Mouse (Mus musculus) testis, adult 2 months (tissue): ENCODE results near the gene Kcna2. TPM values are rescaled to one million over a fixed set of nuclear protein-coding genes. Genes with fewer than 3 reads are reported as not detected.

Experiments
- H3K27ac ChIP-seq: fragments of 200-500 bp; 2 replicates; pipeline ENCODE4 v1.5.1; 2012; ENCODE audit warnings: low read depth, low read length; ENCODE audit not compliant: control insufficient read depth, insufficient read depth
- H3K27me3 ChIP-seq: fragments of 200-500 bp; 2 replicates; pipeline ENCODE4 v1.6.1; 2012; ENCODE audit warnings: mild to moderate bottlenecking, low read length, moderate library complexity; ENCODE audit not compliant: control insufficient read depth, insufficient read depth
- H3K36me3 ChIP-seq: fragments of 200-500 bp; 2 replicates; pipeline ENCODE4 v1.6.1; 2012; ENCODE audit warnings: mild to moderate bottlenecking, low read length; ENCODE audit not compliant: control insufficient read depth, insufficient read depth
- H3K4me1 ChIP-seq: fragments of 200-500 bp; 2 replicates; pipeline ENCODE4 v1.6.1; 2012; ENCODE audit warnings: low read length; ENCODE audit not compliant: control insufficient read depth, insufficient read depth
- H3K4me3 ChIP-seq: fragments of 200-500 bp; 2 replicates; pipeline ENCODE4 v1.5.1; 2012; ENCODE audit warnings: low read depth, mild to moderate bottlenecking, low read length, moderate library complexity, mixed read lengths; ENCODE audit not compliant: control insufficient read depth
- CTCF ChIP-seq: fragments of 200-500 bp; IDR thresholded peaks from 2 replicates; pipeline ENCODE4 v1.5.1; 2012; ENCODE audit warnings: low read depth, mild to moderate bottlenecking, inconsistent platforms, low read length, moderate library complexity; ENCODE audit not compliant: control insufficient read depth, insufficient read depth, insufficient replicate concordance
- POLR2A ChIP-seq: fragments of 200-500 bp; IDR thresholded peaks from 2 replicates; pipeline ENCODE4 v1.6.1; 2012; ENCODE audit warnings: low read depth, mild to moderate bottlenecking, inconsistent platforms, low read length, moderate library complexity; ENCODE audit not compliant: control insufficient read depth
- polyA plus RNA-seq: library from polyadenylated mRNA; depleted of rRNA; stranded (reverse); fragments of >200 nt; gene quantifications from 2 replicates; pipeline ENCODE4 v1.2.3, GENCODE M21; 2012

Kcna2 gene
- polyA plus RNA-seq, 1 experiment = not detected

- Histone ChIP-seq H3K4me1 (no peaks in the 10 kb centered on the region), H3K27me3 (no peaks in the 10 kb centered on the region), H3K4me3 (no peak overlapping the region), H3K27ac (no peak overlapping the region), H3K36me3 (no peaks in the 10 kb centered on the region)
- no peak for TF ChIP-seq CTCF
- TF ChIP-seq POLR2A = no peak
Observed at GRCm38 (mm10) chr3:107114941-107115340, 14.0 kb downstream of the Kcna2 start.

- H3K27me3 ChIP-seq = no peaks in the 10 kb centered on the region
- no peak for TF ChIP-seq POLR2A
- TF ChIP-seq CTCF = no peak
- no peak overlapping the region for H3K27ac ChIP-seq
- no peak overlapping the region for H3K4me3 ChIP-seq
- H3K36me3 ChIP-seq = no peaks in the 10 kb centered on the region
- no peaks in the 10 kb centered on the region for H3K4me1 ChIP-seq
Observed at GRCm38 (mm10) chr3:107115746-107116145, 14.8 kb downstream of the Kcna2 start.

DNA sequence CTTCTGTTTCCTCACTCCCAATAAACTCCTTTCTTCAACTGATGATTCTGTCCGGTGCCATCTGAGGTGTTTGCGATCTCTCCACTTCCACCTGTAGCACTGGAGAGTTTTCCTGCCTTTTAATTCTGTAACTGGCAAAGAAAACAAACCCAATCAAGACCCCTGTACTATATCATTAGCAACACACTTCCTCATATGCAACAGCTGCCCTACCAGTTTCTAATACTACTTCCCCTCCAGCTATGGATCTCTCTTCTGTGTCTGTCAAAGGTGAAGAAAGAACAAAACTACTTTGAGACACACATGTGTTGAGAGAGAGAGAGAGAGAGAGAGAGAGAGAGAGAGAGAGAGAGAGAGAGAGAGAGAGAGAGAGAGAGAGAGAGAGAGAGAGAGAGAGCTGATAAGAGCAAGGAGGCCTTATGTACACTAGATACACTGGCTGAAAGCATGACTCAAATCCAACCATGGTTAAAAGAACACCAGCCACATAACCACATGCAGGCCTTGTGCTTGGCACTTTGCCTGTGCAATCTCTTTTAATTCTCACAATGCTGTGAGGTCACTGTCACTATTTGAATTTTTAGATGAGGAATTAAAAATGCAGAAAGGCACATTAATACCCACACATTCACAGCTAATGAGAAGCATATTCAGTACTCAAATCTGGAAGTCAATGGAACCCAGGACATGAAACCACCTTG lies 19.1 kb downstream of the Kcna2 start:
- no peaks in the 10 kb centered on the region for H3K36me3 ChIP-seq
- no peak overlapping the region for H3K4me3 ChIP-seq
- TF ChIP-seq POLR2A = no peak
- TF ChIP-seq CTCF = no peak
- H3K27me3 ChIP-seq = no peaks in the 10 kb centered on the region
- peaks cover 7% of the 10 kb centered on the region; the same call in 1 of the 2 replicates for H3K4me1 ChIP-seq
- H3K27ac ChIP-seq = no peak overlapping the region

DNA sequence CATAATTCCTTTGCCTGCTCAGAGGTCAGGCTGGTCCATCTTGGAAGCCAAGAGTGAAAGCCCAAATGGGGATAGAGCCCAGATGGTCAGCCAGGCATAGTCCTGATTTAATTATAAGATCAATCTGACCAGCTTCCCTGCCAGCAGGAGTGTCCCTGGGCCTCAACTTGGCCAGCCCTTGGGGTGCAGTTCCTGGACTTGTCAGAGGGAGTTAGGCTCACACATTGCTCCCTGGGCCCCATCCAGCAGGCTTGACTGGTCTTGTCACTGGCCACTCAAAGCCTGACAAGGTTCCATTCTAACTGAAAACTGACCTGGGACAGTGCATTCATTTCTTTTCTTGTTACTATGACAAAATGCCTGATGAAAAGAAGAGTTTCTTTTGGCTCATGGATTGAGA lies 21.4 kb downstream of the Kcna2 start:
- Histone ChIP-seq H3K4me1 (peaks cover 7% of the 10 kb centered on the region; the same call in 1 of the 2 replicates), H3K27ac (no peak overlapping the region), H3K27me3 (no peaks in the 10 kb centered on the region), H3K36me3 (no peaks in the 10 kb centered on the region), H3K4me3 (no peak overlapping the region)
- TF ChIP-seq CTCF = no peak
- TF ChIP-seq POLR2A = no peak

DNA sequence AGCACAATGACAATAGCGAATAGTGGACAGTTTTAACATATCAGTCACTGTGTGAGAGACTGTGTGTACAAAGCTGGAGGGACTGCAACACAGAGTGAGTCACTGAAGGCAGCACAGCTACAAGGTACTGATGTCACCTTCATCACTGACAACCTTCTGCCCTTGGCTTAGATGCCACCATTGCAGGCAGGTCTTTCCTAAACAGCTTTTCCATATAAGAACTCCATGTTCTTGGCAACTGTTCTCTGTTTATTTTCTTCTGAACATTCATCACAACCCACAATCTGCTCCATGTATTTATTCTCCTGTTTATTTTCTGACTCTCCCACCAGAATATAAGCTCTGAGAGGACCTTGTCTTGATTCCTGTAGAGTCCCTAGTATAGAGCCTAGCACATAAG lies 26.7 kb downstream of the Kcna2 start:
- Histone ChIP-seq H3K27ac (no peak overlapping the region), H3K4me3 (no peak overlapping the region), H3K36me3 (no peaks in the 10 kb centered on the region), H3K27me3 (no peaks in the 10 kb centered on the region), H3K4me1 (peaks cover 3% of the 10 kb centered on the region; the same call in 1 of the 2 replicates)
- no peak for TF ChIP-seq POLR2A
- TF ChIP-seq CTCF = no peak

GRCm38 (mm10) chr3:107128421-107128820 lies 27.5 kb downstream of the Kcna2 start:
- Histone ChIP-seq H3K27ac (no peak overlapping the region), H3K27me3 (no peaks in the 10 kb centered on the region), H3K4me1 (peaks cover 2% of the 10 kb centered on the region; the same call in 1 of the 2 replicates), H3K4me3 (no peak overlapping the region), H3K36me3 (no peaks in the 10 kb centered on the region)
- TF ChIP-seq POLR2A (no peak), CTCF (no peak)

GRCm38 (mm10) chr3:107129251-107129650 lies 28.3 kb downstream of the Kcna2 start:
- no peaks in the 10 kb centered on the region for H3K27me3 ChIP-seq
- H3K4me3 ChIP-seq = no peak overlapping the region
- H3K27ac ChIP-seq = no peak overlapping the region
- TF ChIP-seq POLR2A (no peak), CTCF (no peak)
- peaks cover 2% of the 10 kb centered on the region; the same call in 1 of the 2 replicates for H3K4me1 ChIP-seq
- H3K36me3 ChIP-seq = no peaks in the 10 kb centered on the region
